Mouse (Mus musculus) spleen, embryonic (tissue): Measurements from ENCODE around the gene Ceacam11.
"Not testable (repeated sequence)": the region's sequence is repeated elsewhere in the genome, so short reads cannot be mapped to it uniquely, and the experiment has no call there.

Experiments used
- CTCF ChIA-PET: fragments of 350-600 bp; sonication (Branson Sonifier 250); formaldehyde crosslinking; loops from one replicate; lab custom pipeline; 2022; lab: Charles Lee

The Ceacam11 gene

GRCm38 (mm10) chr7:17971824-17972223 is at the start of gene Ceacam11:
Gene Ceacam11, plus strand, starts transcription at chr7:17972124.
- CTCF ChIA-PET = no interaction called here

GRCm38 (mm10) chr7:18001131-18001530 is 29.2 kb downstream of the Ceacam11 start:
- CTCF ChIA-PET = not testable (repeated sequence)

- CTCF ChIA-PET = no interaction called here
Observed at GRCm38 (mm10) chr7:18009589-18009988, 37.7 kb downstream of the Ceacam11 start, which contains the start of gene Ceacam13. Gene Ceacam13, plus strand, starts transcription at chr7:18009889.
